ENCODE assay signal across 19 mouse cellular contexts in genomic region chr5:106335639-106336038, GRCm38 (mm10).
DNase-seq lines count a peak whose midpoint lies in the region; ATAC-seq and TF ChIP-seq lines count a peak whose summit lies in the region.
"Had no signal": no experiment of that assay in that cellular context is flagged by ENCODE, and none has a peak within 500 bp of the region (broad histone marks: within the 10 kb centered on the region; RNA-seq: fewer than 3 reads in every experiment).

No protein-coding gene starts in this region.

- H3K27me3 ChIP-seq in cerebellum, adult 2 months (ENCODE audit: control insufficient read depth, insufficient read depth, low read length): no peaks in the 10 kb centered on the region
- H3K27me3 ChIP-seq in limb, embryonic 10.5 days (ENCODE audit: low read depth, poor library complexity, severe bottlenecking): peaks cover 6% of the 10 kb centered on the region; the same call in 1 of the 2 replicates
- H3K27me3 ChIP-seq: embryonic facial prominence, embryonic 15.5 days; forebrain, embryonic 15.5 days; heart, embryonic 15.5 days; hindbrain, embryonic 15.5 days had no signal

- TF ChIP-seq POLR2A in cerebellum, adult 2 months (IDR thresholded peaks at IDR 0.05; ENCODE audit: borderline replicate concordance, insufficient read depth, low read length): no peak

- DNase-seq in cerebellum, postnatal 4 days (ENCODE audit: low spot score in 2 of 2): no peak
- DNase-seq in brain, adult 2 months (ENCODE audit: low read depth, low spot score): peak; percentile 93
- peak; percentile 82 to 89 for DNase-seq in cerebellum, adult 2 months
- peak; percentile 61 to 76 for DNase-seq in cerebellum, postnatal 10 days
- no peak for DNase-seq in right cerebral cortex, postnatal 10 days (ENCODE audit: low spot score in 2 of 2)
- DNase-seq in limb, embryonic 10.5 days (ENCODE audit: low spot score): no peak
- no peak for DNase-seq in layer of hippocampus, adult 18-20 months (ENCODE audit: low spot score in 2 of 2)
- DNase-seq: adrenal gland, postnatal 14 days; embryo, embryonic 11 days; heart, adult 2 months; heart, postnatal 14 days; kidney, adult 11 months had no signal

- 11% methylated on average over 11 of the region's 11 CpGs for WGBS in cerebellum, adult 2 months
- WGBS in limb, embryonic 10.5 days: 86% methylated on average over 11 of the region's 11 CpGs

- TF ChIP-seq CTCF in cerebellum, adult 2 months (IDR thresholded peaks at IDR 0.05; ENCODE audit: borderline replicate concordance, insufficient read depth, low read depth, low read length): no peak

- H3K9me3 ChIP-seq in limb, embryonic 10.5 days (replicated peaks): no peaks in the 10 kb centered on the region
- H3K9me3 ChIP-seq: embryonic facial prominence, embryonic 15.5 days; forebrain, embryonic 15.5 days; heart, embryonic 15.5 days; hindbrain, embryonic 10.5 days; hindbrain, embryonic 15.5 days had no signal

- peaks cover 17% of the 10 kb centered on the region for H3K4me1 ChIP-seq in cerebellum, adult 2 months (ENCODE audit: control insufficient read depth, insufficient read depth, low read length)
- peaks cover 14% of the 10 kb centered on the region for H3K4me1 ChIP-seq in limb, embryonic 10.5 days
- H3K4me1 ChIP-seq: embryonic facial prominence, embryonic 15.5 days; heart, embryonic 15.5 days; hindbrain, embryonic 10.5 days had no signal

- H3K4me3 ChIP-seq in cerebellum, adult 2 months (replicated peaks; ENCODE audit: insufficient read depth, low read depth, low read length): no peak overlapping the region
- H3K4me3 ChIP-seq in limb, embryonic 10.5 days: no peak overlapping the region
- H3K4me3 ChIP-seq: embryonic facial prominence, embryonic 15.5 days; erythroblast, embryonic 14.5 days; forebrain, embryonic 15.5 days; heart, adult 2 months; heart, embryonic 15.5 days; hindbrain, embryonic 10.5 days; hindbrain, embryonic 15.5 days had no signal

- peak; percentile 81 for ATAC-seq in cerebellum, adult (ENCODE audit: insufficient number of reproducible peaks, low FRiP score, low TSS enrichment)
- ATAC-seq: forebrain, embryonic 15.5 days had no signal

- H3K36me3 ChIP-seq in limb, embryonic 10.5 days: no peaks in the 10 kb centered on the region
- H3K36me3 ChIP-seq: embryonic facial prominence, embryonic 15.5 days; forebrain, embryonic 15.5 days; heart, embryonic 15.5 days; hindbrain, embryonic 10.5 days; hindbrain, embryonic 15.5 days had no signal

- no peak overlapping the region for H3K27ac ChIP-seq in cerebellum, adult 2 months (ENCODE audit: insufficient read depth, low read length)
- H3K27ac ChIP-seq in limb, embryonic 10.5 days: no peak overlapping the region
- H3K27ac ChIP-seq: embryonic facial prominence, embryonic 15.5 days; forebrain, embryonic 15.5 days; heart, adult 2 months; heart, embryonic 15.5 days; hindbrain, embryonic 10.5 days; hindbrain, embryonic 15.5 days had no signal

Comparison
In these comparisons a context has a peak if more than half of its experiments do, and no peak if none do; other contexts are left out.
1. DNase-seq: peak in brain, adult 2 months (single experiment), cerebellum, adult 2 months (2 of 2) and cerebellum, postnatal 10 days (2 of 2); none in cerebellum, postnatal 4 days (0 of 2), right cerebral cortex, postnatal 10 days (0 of 2), limb, embryonic 10.5 days (single experiment) and layer of hippocampus, adult 18-20 months (0 of 2).